Mouse (Mus musculus) midbrain, embryonic 14.5 days (tissue): ENCODE results near the gene Rundc3a. TPM values are rescaled to one million over a fixed set of nuclear protein-coding genes. Genes with fewer than 3 reads are reported as not detected.

Experiments
- ATAC-seq: fragments of 200-750 bp; cut with Nextera tagmentation; 2 replicates; pipeline ENCODE4 v1.8.0; 2017; ENCODE audit warnings: moderate number of reproducible peaks, moderate library complexity; ENCODE audit not compliant: low FRiP score, low TSS enrichment
- DNase-seq: peaks from one replicate; pipeline ENCODE4 v3.0.0-alpha.2; 2015
- H3K27ac ChIP-seq: fragments of 300-500 bp; sonication (generic); replicated peaks from 2 replicates; pipeline ENCODE4 v1.5.1; 2014; ENCODE audit warnings: mild to moderate bottlenecking, low read depth, low read length, moderate library complexity
- H3K27me3 ChIP-seq: fragments of 300-500 bp; sonication (generic); 2 replicates; pipeline ENCODE4 v1.6.1; 2014; ENCODE audit warnings: low read length, control low read depth, mixed read lengths; ENCODE audit not compliant: control insufficient read depth, insufficient read depth
- H3K36me3 ChIP-seq: fragments of 300-500 bp; sonication (generic); 2 replicates; pipeline ENCODE4 v1.6.1; 2014; ENCODE audit warnings: low read length, control low read depth; ENCODE audit not compliant: control insufficient read depth, insufficient read depth
- H3K4me1 ChIP-seq: fragments of 300-500 bp; sonication (generic); 2 replicates; pipeline ENCODE4 v1.6.1; 2014; ENCODE audit warnings: mild to moderate bottlenecking, antibody characterized with exemption, low read length, control low read depth; ENCODE audit not compliant: control insufficient read depth, insufficient read depth
- H3K4me2 ChIP-seq: fragments of 300-500 bp; sonication (generic); 2 replicates; pipeline ENCODE4 v1.6.1; 2014; ENCODE audit warnings: mild to moderate bottlenecking, low read length, moderate library complexity
- H3K4me3 ChIP-seq: fragments of 300-500 bp; sonication (generic); replicated peaks from 2 replicates; pipeline ENCODE4 v1.5.1; 2014; ENCODE audit warnings: low read depth, low read length
- H3K9ac ChIP-seq: fragments of 300-500 bp; sonication (generic); replicated peaks from 2 replicates; pipeline ENCODE4 v1.6.1; 2014; ENCODE audit warnings: mild to moderate bottlenecking, low read length, moderate library complexity
- H3K9me3 ChIP-seq: fragments of 300-500 bp; sonication (generic); 2 replicates; pipeline ENCODE4 v1.6.1; 2016; ENCODE audit warnings: low read length, control low read depth, mixed read lengths; ENCODE audit not compliant: control insufficient read depth
- WGBS: fragments of 180-500 bp; shearing (Covaris S2); extraction: QIAGEN DNeasy Blood & Tissue Kit; methylation state at CpG from one replicate; pipeline ENCODE4 v1.1.7; 2014; 5-methylcytosine and 5-hydroxymethylcytosine counted together
- polyA plus RNA-seq: library from polyadenylated mRNA; unstranded; fragments of >200 nt; fragmentation: Nextera tagmentation; extraction: Ambion mirVana; gene quantifications from 2 replicates; pipeline ENCODE4 v1.2.1, GENCODE M21; 2014

Rundc3a gene
- polyA plus RNA-seq, 1 experiment from 2014 or later, result 113 TPM

GRCm38 (mm10) chr11:102372936-102373335 is 20.3 kb upstream of the Rundc3a start:
- no peaks in the 10 kb centered on the region for H3K27me3 ChIP-seq
- H3K27ac ChIP-seq, result no peak overlapping the region
- ATAC-seq (no peak), DNase-seq (no peak)
- H3K36me3 ChIP-seq, result no peaks in the 10 kb centered on the region
- WGBS, result 35% methylated on average over 14 of the region's 14 CpGs
- H3K4me3 ChIP-seq, result no peak overlapping the region
- no peak overlapping the region for H3K4me2 ChIP-seq
- peaks cover 12% of the 10 kb centered on the region; the same call in 1 of the 2 replicates for H3K4me1 ChIP-seq
- H3K9ac ChIP-seq, result no peak overlapping the region
- no peaks in the 10 kb centered on the region for H3K9me3 ChIP-seq

- Histone ChIP-seq H3K27me3 (no peaks in the 10 kb centered on the region), H3K9me3 (no peaks in the 10 kb centered on the region), H3K36me3 (no peaks in the 10 kb centered on the region), H3K27ac (no peak overlapping the region), H3K4me1 (peaks cover 12% of the 10 kb centered on the region; the same call in 1 of the 2 replicates), H3K9ac (no peak overlapping the region), H3K4me3 (no peak overlapping the region), H3K4me2 (no peak overlapping the region)
- WGBS, result 20% methylated on average over 2 of the region's 2 CpGs
- DNase-seq (no peak), ATAC-seq (no peak)
These were observed 19.6 kb upstream of the Rundc3a start for GRCm38 (mm10) chr11:102373646-102374045.

- no peaks in the 10 kb centered on the region for H3K27me3 ChIP-seq
- no peaks in the 10 kb centered on the region for H3K9me3 ChIP-seq
- DNase-seq, result no peak
- no peak overlapping the region for H3K4me3 ChIP-seq
- H3K36me3 ChIP-seq, result no peaks in the 10 kb centered on the region
- no peak for ATAC-seq
- H3K4me1 ChIP-seq, result peaks cover 12% of the 10 kb centered on the region; the same call in 1 of the 2 replicates
- H3K4me2 ChIP-seq, result no peak overlapping the region
- 79% methylated on average over 7 of the region's 7 CpGs for WGBS
- H3K27ac ChIP-seq, result no peak overlapping the region
- H3K9ac ChIP-seq, result no peak overlapping the region
These were observed 19.0 kb upstream of the Rundc3a start for GRCm38 (mm10) chr11:102374108-102374725.

GRCm38 (mm10) chr11:102375196-102376173 is 17.7 kb upstream of the Rundc3a start:
- Histone ChIP-seq H3K4me2 (peak overlapping the region; percentile 41), H3K4me3 (no peak overlapping the region), H3K9ac (no peak overlapping the region), H3K27ac (no peak overlapping the region), H3K36me3 (no peaks in the 10 kb centered on the region), H3K27me3 (no peaks in the 10 kb centered on the region), H3K9me3 (no peaks in the 10 kb centered on the region), H3K4me1 (peaks cover 12% of the 10 kb centered on the region; the same call in 1 of the 2 replicates)
- ATAC-seq (no peak), DNase-seq (peak; percentile 40)
- 5% methylated on average over 23 of the region's 23 CpGs for WGBS

- Histone ChIP-seq H3K36me3 (no peaks in the 10 kb centered on the region), H3K27ac (no peak overlapping the region), H3K27me3 (no peaks in the 10 kb centered on the region), H3K9ac (0 out of 2 replicates have a peak overlapping the region, but pooled peaks have one; percentile 16), H3K4me1 (peaks cover 12% of the 10 kb centered on the region; the same call in 1 of the 2 replicates), H3K4me2 (peak overlapping the region; percentile 41), H3K4me3 (no peak overlapping the region), H3K9me3 (no peaks in the 10 kb centered on the region)
- DNase-seq, result peak; percentile 17
- no peak for ATAC-seq
- WGBS, result 10% methylated on average over 8 of the region's 8 CpGs
These were observed 16.9 kb upstream of the Rundc3a start for GRCm38 (mm10) chr11:102376196-102376835.

GRCm38 (mm10) chr11:102377186-102377585 is 16.0 kb upstream of the Rundc3a start:
- no peak overlapping the region for H3K27ac ChIP-seq

GRCm38 (mm10) chr11:102380091-102380490 is 13.1 kb upstream of the Rundc3a start:
- Histone ChIP-seq H3K27me3 (no peaks in the 10 kb centered on the region), H3K9me3 (no peaks in the 10 kb centered on the region)

More at GRCm38 (mm10) chr11:102377186-102377585, 16.0 kb upstream of the Rundc3a start:
- no peak overlapping the region for H3K4me2 ChIP-seq
- no peak for ATAC-seq
- H3K9ac ChIP-seq, result no peak overlapping the region
- WGBS, result 63% methylated on average over 12 of the region's 12 CpGs
- no peaks in the 10 kb centered on the region for H3K9me3 ChIP-seq
- no peak overlapping the region for H3K4me3 ChIP-seq
- no peaks in the 10 kb centered on the region for H3K36me3 ChIP-seq
- peaks cover 12% of the 10 kb centered on the region; the same call in 1 of the 2 replicates for H3K4me1 ChIP-seq
- no peaks in the 10 kb centered on the region for H3K27me3 ChIP-seq
- no peak for DNase-seq

GRCm38 (mm10) chr11:102381341-102382100 is 11.7 kb upstream of the Rundc3a start:
- no peak for ATAC-seq
- WGBS, result 35% methylated on average over 4 of the region's 4 CpGs
- H3K9ac ChIP-seq, result no peak overlapping the region
- H3K27me3 ChIP-seq, result no peaks in the 10 kb centered on the region
- H3K4me2 ChIP-seq, result no peak overlapping the region
- H3K9me3 ChIP-seq, result no peaks in the 10 kb centered on the region
- DNase-seq, result no peak
- H3K4me1 ChIP-seq, result 0 out of 2 replicates have a peak, but pooled peaks cover under 1% of the 10 kb centered on the region
- no peak overlapping the region for H3K27ac ChIP-seq
- H3K36me3 ChIP-seq, result no peaks in the 10 kb centered on the region
- no peak overlapping the region for H3K4me3 ChIP-seq

More at GRCm38 (mm10) chr11:102380091-102380490, 13.1 kb upstream of the Rundc3a start:
- Histone ChIP-seq H3K36me3 (no peaks in the 10 kb centered on the region), H3K4me1 (peaks cover 12% of the 10 kb centered on the region; the same call in 1 of the 2 replicates), H3K4me3 (no peak overlapping the region), H3K9ac (no peak overlapping the region), H3K4me2 (no peak overlapping the region), H3K27ac (no peak overlapping the region)
- DNase-seq (no peak), ATAC-seq (no peak)
- 76% methylated on average over 5 of the region's 5 CpGs for WGBS
